Mouse (Mus musculus) induced T-regulatory cell, adult 2 months (primary cell): ENCODE measurements around the gene Ppfia3.

Experiments used
- DNase-seq: peaks from one replicate; pipeline ENCODE4 v3.0.0-alpha.2; 2012; ENCODE audit warnings: low read depth

Ppfia3 gene

GRCm38 (mm10) chr7:45312686-45313453 is 53.9 kb downstream of the Ppfia3 start:
- DNase-seq = no peak

GRCm38 (mm10) chr7:45312023-45312422 is 54.8 kb downstream of the Ppfia3 start:
- no peak for DNase-seq

GRCm38 (mm10) chr7:45309455-45309854 is 57.4 kb downstream of the Ppfia3 start:
- peak; percentile 83 for DNase-seq

- DNase-seq = peak; percentile 62
These were observed 58.1 kb downstream of the Ppfia3 start for GRCm38 (mm10) chr7:45308551-45309240.

- DNase-seq = peak; percentile 81
These were observed 61.5 kb downstream of the Ppfia3 start for GRCm38 (mm10) chr7:45305275-45305674.

- peak; percentile 12 for DNase-seq
These were observed 62.0 kb downstream of the Ppfia3 start for GRCm38 (mm10) chr7:45304869-45305268.

- no peak for DNase-seq
These were observed 64.2 kb downstream of the Ppfia3 start for GRCm38 (mm10) chr7:45302626-45303025.

- DNase-seq = peak; percentile 75
These were observed 66.5 kb downstream of the Ppfia3 start for GRCm38 (mm10) chr7:45300270-45300669.

GRCm38 (mm10) chr7:45299752-45300151 is 67.1 kb downstream of the Ppfia3 start:
- peak; percentile 75 for DNase-seq

GRCm38 (mm10) chr7:45297563-45297962 is 69.3 kb downstream of the Ppfia3 start:
- DNase-seq = no peak

GRCm38 (mm10) chr7:45296626-45297025 is 70.2 kb downstream of the Ppfia3 start:
- no peak for DNase-seq
